ENCODE assay signal across 13 mouse cellular contexts in the genomic region with DNA sequence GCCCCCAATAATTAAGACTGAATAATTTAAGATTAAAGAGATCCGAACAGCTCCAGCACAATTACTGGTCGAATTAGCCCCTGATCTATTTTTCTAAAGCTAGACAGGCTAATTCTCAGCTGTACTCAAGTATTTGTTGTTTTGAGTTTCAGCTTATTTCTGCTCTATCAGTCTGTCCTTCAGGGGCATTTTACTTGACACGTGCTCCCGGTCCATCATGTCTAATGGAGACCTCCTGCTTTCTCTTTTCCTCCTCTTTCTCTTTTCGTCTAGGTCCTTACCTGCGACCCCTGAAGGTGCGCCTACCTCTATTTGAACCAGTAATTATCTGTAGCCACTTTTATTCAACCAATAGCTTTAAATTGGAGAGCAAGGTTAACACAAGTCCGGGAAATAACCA. TPM values are rescaled to one million over a fixed set of nuclear protein-coding genes. Genes with fewer than 3 reads are reported as not detected.
DNase-seq lines count a peak whose midpoint lies in the region; ATAC-seq and TF ChIP-seq lines count a peak whose summit lies in the region.
"Had no signal": no experiment of that assay in that cellular context is flagged by ENCODE, and none has a peak within 500 bp of the region (broad histone marks: within the 10 kb centered on the region; RNA-seq: fewer than 3 reads in every experiment).

No protein-coding gene starts in this region.

- H3K27ac ChIP-seq in kidney, postnatal 0 days: no peak overlapping the region
- H3K27ac ChIP-seq in ES-E14 (ENCODE audit: insufficient read depth, low read depth, low read length, poor library complexity, severe bottlenecking): no peak overlapping the region
- H3K27ac ChIP-seq in hindbrain, embryonic 14.5 days: no peak overlapping the region
- H3K27ac ChIP-seq in liver, embryonic 15.5 days (replicated peaks): no peak overlapping the region

- ATAC-seq in kidney, postnatal 0 days (replicated peaks; ENCODE audit: low FRiP score, low read depth): no peak
- no peak for ATAC-seq in hindbrain, embryonic 14.5 days (ENCODE audit: low FRiP score)
- no peak for ATAC-seq in liver, embryonic 15.5 days (ENCODE audit: insufficient read depth)

- no peaks in the 10 kb centered on the region for H3K36me3 ChIP-seq in kidney, postnatal 0 days (ENCODE audit: insufficient read depth, low read length)
- H3K36me3 ChIP-seq in ES-E14 (ENCODE audit: control insufficient read depth, insufficient read depth, low read length, poor library complexity, severe bottlenecking): peaks cover under 1% of the 10 kb centered on the region; the same call in 1 of the 2 replicates
- no peaks in the 10 kb centered on the region for H3K36me3 ChIP-seq in hindbrain, embryonic 14.5 days (replicated peaks; ENCODE audit: control insufficient read depth, insufficient read depth)
- H3K36me3 ChIP-seq in liver, embryonic 15.5 days (replicated peaks): no peaks in the 10 kb centered on the region

- H3K27me3 ChIP-seq in kidney, postnatal 0 days (ENCODE audit: insufficient read depth, low read length): no peaks in the 10 kb centered on the region
- no peaks in the 10 kb centered on the region for H3K27me3 ChIP-seq in hindbrain, embryonic 14.5 days (ENCODE audit: control insufficient read depth, insufficient read depth, low read length)
- H3K27me3 ChIP-seq in liver, embryonic 15.5 days: no peaks in the 10 kb centered on the region

- in situ Hi-C loops in ES-E14 (cut with MboI; ENCODE audit: low sequenced_read_pairs in 2 of 2, unreplicated experiment in 2 of 2): no loop called here

- no peak for DNase-seq in kidney, postnatal 0 days (ENCODE audit: low spot score)
- DNase-seq in kidney, postnatal 4 days: no peak
- DNase-seq in ES-E14 (ENCODE audit: low read depth, low spot score): no peak
- no peak for DNase-seq in hindbrain, embryonic 14.5 days (ENCODE audit: low spot score)
- no peak for DNase-seq in frontal cortex, postnatal 36 days (ENCODE audit: low spot score in 2 of 2)
- DNase-seq in spleen, postnatal 10 days (ENCODE audit: low spot score in 2 of 2): no peak
- DNase-seq: adrenal gland, adult 8-10 months; cerebellum, adult 11-12 months; layer of hippocampus, adult 9-11 months; lung, adult 18-20 months; right cerebral cortex, postnatal 25 days had no signal

- peaks cover 12% of the 10 kb centered on the region; the same call in 1 of the 2 replicates for H3K4me1 ChIP-seq in kidney, postnatal 0 days (replicated peaks; ENCODE audit: insufficient read depth, low read length)
- peaks cover 16 to 24% of the 10 kb centered on the region in 2 experiments; a peak in 3 of 4 replicates for H3K4me1 ChIP-seq in ES-E14 (ENCODE audit: control insufficient read depth in 2 of 2, insufficient read depth in 2 of 2, low read length in 2 of 2, poor library complexity in 1 of 2)
- H3K4me1 ChIP-seq in hindbrain, embryonic 14.5 days (replicated peaks; ENCODE audit: control insufficient read depth, insufficient read depth, low read length): peaks cover 14% of the 10 kb centered on the region; the same call in 1 of the 2 replicates
- peaks cover 48% of the 10 kb centered on the region for H3K4me1 ChIP-seq in liver, embryonic 15.5 days (replicated peaks)

- peak overlapping the region; percentile 70; the same call in 1 of the 2 replicates for H3K4me2 ChIP-seq in kidney, postnatal 0 days (ENCODE audit: low read length)
- peak overlapping the region; percentile 53; the same call in 1 of the 2 replicates for H3K4me2 ChIP-seq in hindbrain, embryonic 14.5 days (replicated peaks)
- peak overlapping the region; percentile 85 for H3K4me2 ChIP-seq in liver, embryonic 15.5 days

- no peak overlapping the region for H3K4me3 ChIP-seq in kidney, postnatal 0 days (replicated peaks; ENCODE audit: low read depth, low read length)
- H3K4me3 ChIP-seq in ES-E14 (ENCODE audit: insufficient read depth in 1 of 2, low read depth in 1 of 2, low read length in 2 of 2, poor library complexity in 1 of 2, severe bottlenecking in 1 of 2): peak overlapping the region; percentile 79 to 94
- no peak overlapping the region for H3K4me3 ChIP-seq in hindbrain, embryonic 14.5 days (replicated peaks; ENCODE audit: low read length)
- H3K4me3 ChIP-seq in liver, embryonic 15.5 days (replicated peaks): peak overlapping the region; percentile 94

- 86% methylated on average over 8 of the region's 8 CpGs for WGBS in kidney, postnatal 0 days
- WGBS in hindbrain, embryonic 14.5 days: 89% methylated on average over 8 of the region's 8 CpGs
- WGBS in liver, embryonic 15.5 days (ENCODE audit: insufficient replicate concordance): 76% methylated on average over 8 of the region's 8 CpGs

- H3K9ac ChIP-seq in kidney, postnatal 0 days (ENCODE audit: low read depth, low read length): no peak overlapping the region
- H3K9ac ChIP-seq in ES-E14 (ENCODE audit: insufficient read depth, low read depth, low read length, poor library complexity, severe bottlenecking): peak overlapping the region; percentile 56; the same call in 1 of the 2 replicates
- H3K9ac ChIP-seq in hindbrain, embryonic 14.5 days: no peak overlapping the region
- H3K9ac ChIP-seq in liver, embryonic 15.5 days: peak overlapping the region; percentile 92; the same call in 1 of the 2 replicates

- no peak for TF ChIP-seq CTCF in kidney, postnatal 0 days (IDR thresholded peaks at IDR 0.05; ENCODE audit: low read depth)

- H3K9me3 ChIP-seq in kidney, postnatal 0 days (replicated peaks; ENCODE audit: low read length): no peaks in the 10 kb centered on the region
- no peaks in the 10 kb centered on the region for H3K9me3 ChIP-seq in ES-E14 (ENCODE audit: control insufficient read depth, insufficient read depth, low read depth, low read length)
- H3K9me3 ChIP-seq in hindbrain, embryonic 14.5 days (ENCODE audit: control insufficient read depth, low read length): no peaks in the 10 kb centered on the region
- no peaks in the 10 kb centered on the region for H3K9me3 ChIP-seq in liver, embryonic 15.5 days (replicated peaks)

TF ChIP-seq in ES-E14, 5 proteins besides CTCF, POLR2A, EP300 and RAD21:
- TF ChIP-seq ZC3H11A (IDR thresholded peaks at IDR 0.05; ENCODE audit: borderline replicate concordance, low read depth, low read length) (no peak), HCFC1 (IDR thresholded peaks at IDR 0.05; ENCODE audit: borderline replicate concordance, insufficient read depth, low read length) (no peak), ZNF384 (IDR thresholded peaks at IDR 0.05; ENCODE audit: low read depth, low read length) (no peak), CHD2 (IDR thresholded peaks at IDR 0.05; ENCODE audit: low read depth, low read length) (no peak), MAFK (IDR thresholded peaks at IDR 0.05; ENCODE audit: insufficient read depth, low read depth, low read length) (no peak)
TF ChIP-seq in ES-E14: peak in this region for 0.

RNA-seq across cellular contexts. Expression of a gene that starts 8.0 kb away (rescaled TPM):
- 17.5 and 20.3 TPM in 2 replicates for polyA plus RNA-seq in kidney, postnatal 0 days (2015; fragmentation: Nextera tagmentation; extraction: Ambion mirVana)
- total RNA-seq in ES-E14 (2012; rRNA removed): 14.3 and 24.9 TPM in 2 replicates
- 15.8 and 17.0 TPM in 2 replicates for polyA plus RNA-seq in hindbrain, embryonic 14.5 days (2014; fragmentation: Nextera tagmentation; extraction: Ambion mirVana)
- polyA plus RNA-seq in liver, embryonic 15.5 days (2015; fragmentation: Nextera tagmentation; extraction: Ambion mirVana): 6.1 and 6.6 TPM in 2 replicates

RNA-seq across cellular contexts. Expression of a gene that starts 52.5 kb away (rescaled TPM):
- polyA plus RNA-seq in kidney, postnatal 0 days (2015; fragmentation: Nextera tagmentation; extraction: Ambion mirVana): 1,362 and 1,474 TPM in 2 replicates
- 11.4 and 13.8 TPM in 2 replicates for total RNA-seq in ES-E14 (2012; rRNA removed)
- 67.6 and 73.6 TPM in 2 replicates for polyA plus RNA-seq in hindbrain, embryonic 14.5 days (2014; fragmentation: Nextera tagmentation; extraction: Ambion mirVana)
- polyA plus RNA-seq in liver, embryonic 15.5 days (2015; fragmentation: Nextera tagmentation; extraction: Ambion mirVana): 43.1 and 43.3 TPM in 2 replicates
- total RNA-seq: hematopoietic stem cell, adult 5-6 weeks had no signal

Comparison
In these comparisons a context has a peak if more than half of its experiments do, and no peak if none do; other contexts are left out.
1. H3K4me3 ChIP-seq: peak in ES-E14 (2 of 2) and liver, embryonic 15.5 days (single experiment); none in kidney, postnatal 0 days (single experiment) and hindbrain, embryonic 14.5 days (single experiment).
2. H3K9ac ChIP-seq: peak in ES-E14 (single experiment) and liver, embryonic 15.5 days (single experiment); none in kidney, postnatal 0 days (single experiment) and hindbrain, embryonic 14.5 days (single experiment).
3. RNA of a gene that starts 52.5 kb away (polyA plus RNA-seq): 1,362 to 1,474 TPM in kidney, postnatal 0 days; 67.6 to 73.6 TPM in hindbrain, embryonic 14.5 days and 43.1 to 43.3 TPM in liver, embryonic 15.5 days; every median in the first group is over 10 times any median in the second.
4. Peak in every context shown above with its lines, with median percentiles within 50 percentile points of each other: H3K4me2 ChIP-seq.